In genomic region chr11:65069609-65070008, GRCm38 (mm10) we compare ENCODE assay signal across 17 mouse cellular contexts.
A peak's percentile ranks its signal among the peaks of the same experiment; 100 is the strongest.
DNase-seq lines count a peak whose midpoint lies in the region; ATAC-seq lines count a peak whose summit lies in the region.
"Had no signal": no experiment of that assay in that cellular context is flagged by ENCODE, and none has a peak within 500 bp of the region (broad histone marks: within the 10 kb centered on the region; RNA-seq: fewer than 3 reads in every experiment).

No protein-coding gene starts in this region.

- no peaks in the 10 kb centered on the region for H3K27me3 ChIP-seq in heart, embryonic 12.5 days (replicated peaks)
- no peaks in the 10 kb centered on the region for H3K27me3 ChIP-seq in forebrain, embryonic 15.5 days
- H3K27me3 ChIP-seq in embryonic facial prominence, embryonic 10.5 days (replicated peaks; ENCODE audit: low read depth, poor library complexity, severe bottlenecking), result no peaks in the 10 kb centered on the region
- H3K27me3 ChIP-seq: CH12.LX; hindbrain, embryonic 15.5 days had no signal

- peak; percentile 62 for ATAC-seq in frontal cortex, adult (ENCODE audit: low TSS enrichment)
- no peak for ATAC-seq in heart, embryonic 12.5 days (ENCODE audit: insufficient number of reproducible peaks, low FRiP score)
- no peak for ATAC-seq in forebrain, embryonic 15.5 days (replicated peaks)
- ATAC-seq: activated CD4-positive, CD25-positive, alpha-beta regulatory T cell, adult 4 months; forebrain, embryonic 14.5 days had no signal

- DNase-seq in frontal cortex, postnatal 25 days (ENCODE audit: low spot score in 2 of 2), result no peak
- DNase-seq in left cerebral cortex, adult 18-20 months (ENCODE audit: low spot score in 2 of 2), result peak; percentile 38 to 41
- DNase-seq in left cerebral cortex, adult 11 months (ENCODE audit: low spot score), result no peak
- DNase-seq in left cerebral cortex, postnatal 25 days (ENCODE audit: low spot score in 2 of 2), result peak; percentile 53 to 75
- no peak for DNase-seq in embryonic facial prominence, embryonic 10.5 days (ENCODE audit: low spot score)
- DNase-seq: cerebellum, adult 11-12 months; kidney, adult 9 months; lung, postnatal 14 days; right cerebral cortex, postnatal 14 days had no signal

- H3K9ac ChIP-seq in heart, embryonic 12.5 days, result no peak overlapping the region
- no peak overlapping the region for H3K9ac ChIP-seq in forebrain, embryonic 15.5 days (replicated peaks)
- H3K9ac ChIP-seq: hindbrain, embryonic 15.5 days; liver, embryonic 14.5 days had no signal

- H3K27ac ChIP-seq in heart, embryonic 12.5 days (ENCODE audit: poor library complexity, severe bottlenecking), result peak overlapping the region; percentile 65
- no peak overlapping the region for H3K27ac ChIP-seq in forebrain, embryonic 15.5 days (replicated peaks)
- no peak overlapping the region for H3K27ac ChIP-seq in embryonic facial prominence, embryonic 10.5 days (replicated peaks)
- H3K27ac ChIP-seq: hindbrain, embryonic 15.5 days; liver, embryonic 14.5 days had no signal

- H3K9me3 ChIP-seq in heart, embryonic 12.5 days (replicated peaks), result no peaks in the 10 kb centered on the region
- no peaks in the 10 kb centered on the region for H3K9me3 ChIP-seq in forebrain, embryonic 15.5 days
- H3K9me3 ChIP-seq in embryonic facial prominence, embryonic 10.5 days, result no peaks in the 10 kb centered on the region
- H3K9me3 ChIP-seq: hindbrain, embryonic 15.5 days had no signal

- no peak overlapping the region for H3K4me3 ChIP-seq in heart, embryonic 12.5 days
- H3K4me3 ChIP-seq in forebrain, embryonic 15.5 days, result no peak overlapping the region
- no peak overlapping the region for H3K4me3 ChIP-seq in embryonic facial prominence, embryonic 10.5 days
- H3K4me3 ChIP-seq: hindbrain, embryonic 15.5 days had no signal

- peaks cover 20% of the 10 kb centered on the region for H3K4me1 ChIP-seq in heart, embryonic 12.5 days (replicated peaks)
- H3K4me1 ChIP-seq in forebrain, embryonic 15.5 days, result no peaks in the 10 kb centered on the region
- H3K4me1 ChIP-seq in embryonic facial prominence, embryonic 10.5 days, result 0 out of 2 replicates have a peak, but pooled peaks cover 2% of the 10 kb centered on the region
- H3K4me1 ChIP-seq: hindbrain, embryonic 15.5 days had no signal

- 56% methylated on average over 5 of the region's 5 CpGs for WGBS in heart, embryonic 12.5 days
- 90% methylated on average over 5 of the region's 5 CpGs for WGBS in forebrain, embryonic 15.5 days
- WGBS in embryonic facial prominence, embryonic 10.5 days, result 90% methylated on average over 5 of the region's 5 CpGs

- no peak overlapping the region for H3K4me2 ChIP-seq in heart, embryonic 12.5 days
- no peak overlapping the region for H3K4me2 ChIP-seq in forebrain, embryonic 15.5 days (replicated peaks)
- H3K4me2 ChIP-seq: hindbrain, embryonic 15.5 days had no signal

- H3K36me3 ChIP-seq in heart, embryonic 12.5 days, result peaks cover 15% of the 10 kb centered on the region
- H3K36me3 ChIP-seq in forebrain, embryonic 15.5 days, result no peaks in the 10 kb centered on the region
- H3K36me3 ChIP-seq in embryonic facial prominence, embryonic 10.5 days (replicated peaks), result no peaks in the 10 kb centered on the region

- intact Hi-C loops in left cerebral cortex, postnatal 25 days (cut with DNase I), result loop anchor here (1.0 to 2.0 kb wide), 2 partner anchors 11 to 91 kb away; no protein-coding TSS in a partner anchor

Comparison
In these comparisons a context has a peak if more than half of its experiments do, and no peak if none do; other contexts are left out.
1. DNase-seq: peak in left cerebral cortex, adult 18-20 months (2 of 2) and left cerebral cortex, postnatal 25 days (2 of 2); none in frontal cortex, postnatal 25 days (0 of 2), left cerebral cortex, adult 11 months (single experiment) and embryonic facial prominence, embryonic 10.5 days (single experiment).